Mouse (Mus musculus) layer of hippocampus, adult 2 months (tissue): ENCODE data around the gene Tmsb15b1. TPM values are rescaled to one million over a fixed set of nuclear protein-coding genes. Genes with fewer than 3 reads are reported as not detected.
"Not testable (repeated sequence)": the region's sequence is repeated elsewhere in the genome, so short reads cannot be mapped to it uniquely, and the experiment has no call there.

Source experiments
- DNase-seq, 2 experiments: peaks; one replicate each; pipeline ENCODE4 v3.0.0; 2022; ENCODE audit warnings: low spot score in 2 of 2
- H3K27ac ChIP-seq: fragments of 200-600 bp; 2 replicates; pipeline ENCODE4 v1.8.1; 2022
- H3K4me3 ChIP-seq: fragments of 200-600 bp; 2 replicates; pipeline ENCODE4 v1.8.1; 2022; ENCODE audit warnings: mild to moderate bottlenecking
- CTCF ChIP-seq: fragments of 200-600 bp; conservative IDR thresholded peaks from 2 replicates; pipeline ENCODE4 v1.8.1; 2022; ENCODE audit warnings: antibody characterized with exemption, mild to moderate bottlenecking, moderate library complexity
- total RNA-seq, 2 experiments: library from RNA; stranded (reverse); gene quantifications; 2 replicates each; pipeline ENCODE4 v1.2.3; 2021

The Tmsb15b1 gene
- total RNA-seq, 2 experiments from 2014 or later = 3.7 to 8.3 TPM

DNA sequence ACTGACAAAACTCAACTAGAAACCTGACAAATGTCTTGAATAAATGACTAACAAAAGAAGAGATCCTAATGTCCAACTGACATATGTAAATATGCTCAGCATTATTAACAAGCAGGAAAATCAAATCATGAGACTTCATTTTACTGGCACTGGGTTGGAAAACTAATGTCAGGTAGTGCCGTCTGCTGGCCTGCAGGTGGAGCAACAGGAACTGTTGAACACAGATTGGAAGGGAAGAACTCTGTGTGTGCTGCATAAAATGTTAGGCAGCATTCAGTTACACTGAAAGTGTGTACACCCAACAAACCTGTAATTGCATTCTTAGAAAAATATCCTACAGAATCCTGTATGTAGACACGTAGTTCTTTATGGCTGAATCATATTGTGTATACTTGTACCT is 17.0 kb downstream of the Tmsb15b1 start:
- Histone ChIP-seq H3K27ac (no peak overlapping the region), H3K4me3 (no peak overlapping the region)
- TF ChIP-seq CTCF = peak; percentile 76
- DNase-seq = no peak

DNA sequence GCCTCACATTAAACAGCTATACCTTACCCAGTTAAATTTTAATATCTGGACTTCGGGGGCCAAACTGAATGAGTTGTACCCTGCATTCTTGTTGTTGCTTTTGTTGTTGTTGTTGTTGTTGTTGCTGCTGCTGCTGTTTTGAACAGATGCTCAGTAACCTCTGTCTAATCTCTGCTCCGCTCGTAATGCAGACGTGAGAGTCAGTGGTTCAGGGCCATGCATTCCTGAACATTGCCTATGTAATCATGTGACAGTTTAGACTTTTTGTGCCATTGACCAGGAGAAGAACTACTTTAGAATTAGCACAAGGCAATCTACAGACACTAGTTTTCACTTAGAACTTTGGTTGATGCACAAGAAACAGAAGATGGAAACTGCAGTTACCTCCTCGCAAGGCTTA is 18.4 kb downstream of the Tmsb15b1 start:
- peak overlapping the region; percentile 57 for H3K4me3 ChIP-seq
- H3K27ac ChIP-seq, DNase-seq: not testable (repeated sequence)

DNA sequence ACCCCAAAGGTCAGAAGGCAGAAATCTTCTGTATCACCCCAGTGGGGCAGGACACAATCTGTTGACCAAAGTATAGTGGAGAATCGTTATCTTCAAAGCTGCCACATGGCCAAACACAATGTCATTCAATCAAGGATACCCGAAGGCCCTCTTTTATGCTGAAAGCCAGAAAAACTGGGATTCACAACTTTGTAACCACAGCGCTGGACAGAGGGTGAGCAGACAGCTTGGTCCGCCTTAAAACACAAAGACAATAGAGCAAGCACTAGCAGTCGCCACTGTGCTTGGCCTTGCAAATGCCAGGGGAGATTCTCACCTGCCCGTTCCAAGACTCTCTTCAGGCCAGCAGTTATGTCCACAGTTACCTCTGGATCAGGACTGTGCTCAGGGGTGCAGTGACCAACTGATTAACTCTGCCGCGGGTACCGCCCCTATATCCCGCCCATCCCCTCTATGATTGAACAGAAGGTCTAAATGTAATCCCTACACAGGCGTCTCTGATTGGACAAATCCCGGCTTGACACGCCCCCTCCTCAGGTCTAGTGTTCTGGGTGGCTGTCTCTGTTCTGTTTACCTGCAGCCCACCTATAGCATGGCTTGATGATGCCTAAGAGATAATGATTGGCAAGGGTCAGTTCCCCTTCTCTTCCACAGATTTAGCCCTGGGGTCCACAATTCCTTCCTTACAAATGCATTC is 18.9 kb downstream of the Tmsb15b1 start:
- peak overlapping the region; percentile 57 for H3K4me3 ChIP-seq
- H3K27ac ChIP-seq = not testable (repeated sequence)
- DNase-seq = peak; percentile 59 to 89

DNA sequence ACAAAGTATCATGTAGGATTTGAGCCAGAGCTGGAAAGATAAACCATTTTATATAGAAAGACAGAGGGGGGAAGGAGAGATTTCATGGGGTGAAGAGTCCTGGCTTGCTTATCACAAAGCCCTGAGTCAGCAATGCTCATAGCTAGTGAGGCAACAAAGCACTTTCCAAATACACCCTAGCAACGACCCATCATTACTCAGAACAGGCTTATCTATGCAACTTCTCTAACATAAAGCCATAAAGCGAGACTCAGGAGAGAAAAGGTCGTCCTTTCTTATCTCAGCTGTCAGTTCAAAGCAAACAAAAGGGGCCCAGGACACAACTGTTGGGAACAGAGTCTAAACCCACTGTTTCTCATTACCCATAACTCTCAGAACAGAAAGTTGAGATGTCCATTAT is 38.7 kb downstream of the Tmsb15b1 start:
- DNase-seq = no peak
- Histone ChIP-seq H3K4me3 (no peak overlapping the region), H3K27ac (no peak overlapping the region)
- no peak for TF ChIP-seq CTCF

DNA sequence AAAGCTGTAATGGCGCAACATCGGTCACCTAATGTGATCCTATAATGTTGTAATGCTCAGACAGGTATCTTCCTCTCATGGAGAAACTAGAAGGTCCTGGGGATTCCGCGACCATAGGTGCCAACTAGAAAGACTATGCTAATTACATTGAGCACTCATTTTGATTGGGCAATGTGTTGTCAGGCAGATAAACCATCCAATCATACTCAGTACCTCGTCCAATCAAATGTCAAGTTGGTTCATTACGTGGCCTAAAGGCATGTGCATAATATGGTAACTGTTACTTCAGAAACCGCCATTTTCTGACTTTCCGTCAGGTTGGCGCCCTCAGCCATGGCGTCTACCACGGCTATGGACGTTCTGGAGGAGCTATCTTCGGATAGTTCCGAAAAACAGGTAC is 49.6 kb downstream of the Tmsb15b1 start, which contains the start of gene H2bfm:
TSS of gene H2bfm (plus strand) at position 295 of the 400 bp plus-strand sequence.
- no peak for TF ChIP-seq CTCF
- Histone ChIP-seq H3K27ac (no peak within 1 kb of the TSS), H3K4me3 (no peak within 1 kb of the TSS)
- no peak for DNase-seq

DNA sequence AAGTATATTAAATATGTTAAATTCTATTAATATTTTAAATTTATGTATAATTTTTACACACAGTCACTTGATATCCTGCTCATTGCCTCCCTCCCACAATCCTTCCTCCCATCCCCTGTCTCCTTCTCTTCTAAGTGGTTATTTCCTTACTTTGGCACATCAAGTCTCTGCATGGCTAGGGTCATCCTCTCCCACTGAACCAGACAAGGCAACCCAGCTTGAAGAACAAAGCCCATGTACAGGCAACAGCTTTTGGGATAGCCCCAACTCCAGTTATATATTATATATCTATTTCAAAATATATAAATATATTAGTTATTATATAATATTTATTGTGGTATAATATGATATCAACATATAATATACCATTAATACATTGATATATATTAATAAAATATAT is 50.8 kb downstream of the Tmsb15b1 start:
- no peak for DNase-seq
- no peak for TF ChIP-seq CTCF
- H3K4me3 ChIP-seq = no peak overlapping the region
- no peak overlapping the region for H3K27ac ChIP-seq

Other genes with a start within 250 kb of the Tmsb15b1 start
- gene Morf4l2, start 233.2 kb downstream of the Tmsb15b1 start, total RNA-seq = 100 to 1,000 TPM; 384 to 391 TPM
- gene Glra4, start 196.7 kb downstream of the Tmsb15b1 start, total RNA-seq = under 1 TPM in 1 of 2 experiments, not detected in 1; 0.20 TPM
- gene Plp1, start 154.2 kb downstream of the Tmsb15b1 start, total RNA-seq = 100 to 1,000 TPM; 688 to 710 TPM
- gene Rab9b, start 108.1 kb downstream of the Tmsb15b1 start, total RNA-seq = 10 to 100 TPM; 18.5 to 28.3 TPM
- gene H2bfm, start 49.5 kb downstream of the Tmsb15b1 start, total RNA-seq = not detected
- gene Tmsb15b2, start 1.4 kb downstream of the Tmsb15b1 start, total RNA-seq = 10 to 100 TPM; 18.4 to 27.5 TPM
- 1 to 10 TPM; 1.9 to 2.3 TPM for gene Tmsb15l, start within 50 bp of the Tmsb15b1 start, total RNA-seq
- gene Zcchc18, start 16.3 kb upstream of the Tmsb15b1 start, total RNA-seq = 100 to 1,000 TPM; 259 to 277 TPM
- 10 to 100 TPM; 28.5 to 37.6 TPM for gene Slc25a53, start 61.4 kb upstream of the Tmsb15b1 start, total RNA-seq
- 1 to 10 TPM; 8.4 to 8.7 TPM for gene Fam199x, start 72.7 kb upstream of the Tmsb15b1 start, total RNA-seq
- gene Esx1, start 145.2 kb upstream of the Tmsb15b1 start, total RNA-seq = not detected